In the genomic region with DNA sequence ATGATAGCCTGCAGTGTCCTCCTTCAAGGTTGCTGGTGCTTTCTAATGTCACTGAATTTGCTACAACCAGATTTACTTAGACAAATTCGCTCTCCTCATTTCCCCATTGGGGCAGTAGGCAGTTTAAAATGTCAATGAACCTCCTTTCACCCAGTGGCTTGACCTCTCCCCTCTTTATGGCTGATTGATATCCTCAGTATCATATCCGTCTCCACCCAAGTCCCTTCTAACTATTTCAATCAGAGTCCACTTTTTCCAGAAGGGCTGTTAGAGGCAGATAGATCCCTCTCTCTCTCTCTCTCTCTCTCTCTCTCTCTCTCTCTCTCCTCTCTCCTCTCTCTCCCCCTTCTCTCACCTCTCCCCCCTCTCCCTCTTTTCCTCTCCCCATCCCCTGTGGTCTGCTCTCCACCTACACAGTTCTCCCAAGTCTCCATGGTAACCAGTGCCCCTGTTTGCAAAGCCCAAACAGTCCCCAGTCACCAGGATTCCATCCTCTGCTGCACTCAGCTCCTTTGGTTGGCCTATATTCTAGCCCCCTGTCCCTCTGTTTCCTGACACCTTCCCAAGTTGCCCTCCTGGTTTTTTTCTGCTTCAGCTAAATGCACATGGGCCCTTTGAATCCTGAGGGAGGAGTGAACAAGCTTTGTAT, we compare ENCODE assay signal across 17 mouse cellular contexts. TPM values are rescaled to one million over a fixed set of nuclear protein-coding genes. Genes with fewer than 3 reads are reported as not detected.
A peak's percentile ranks its signal among the peaks of the same experiment; 100 is the strongest.
DNase-seq lines count a peak whose midpoint lies in the region; ATAC-seq lines count a peak whose summit lies in the region.
"Had no signal": no experiment of that assay in that cellular context is flagged by ENCODE, and none has a peak within 500 bp of the region (broad histone marks: within the 10 kb centered on the region; RNA-seq: fewer than 3 reads in every experiment).

No protein-coding gene starts in this region.

- 74% methylated on average over 2 of the region's 2 CpGs for WGBS in kidney, embryonic 15.5 days

- H3K4me2 ChIP-seq in kidney, embryonic 15.5 days: no peak overlapping the region
- H3K4me2 ChIP-seq: embryonic facial prominence, embryonic 12.5 days; heart, embryonic 13.5 days; midbrain, embryonic 12.5 days; stomach, embryonic 15.5 days had no signal

- no peak overlapping the region for H3K9ac ChIP-seq in kidney, embryonic 15.5 days
- H3K9ac ChIP-seq: embryonic facial prominence, embryonic 12.5 days; heart, embryonic 13.5 days; midbrain, embryonic 12.5 days; stomach, embryonic 15.5 days had no signal

- no peaks in the 10 kb centered on the region for H3K27me3 ChIP-seq in kidney, embryonic 15.5 days
- H3K27me3 ChIP-seq: embryonic facial prominence, embryonic 12.5 days; heart, embryonic 13.5 days; midbrain, embryonic 12.5 days; stomach, embryonic 15.5 days had no signal

- no peaks in the 10 kb centered on the region for H3K9me3 ChIP-seq in kidney, embryonic 15.5 days (replicated peaks)
- H3K9me3 ChIP-seq: embryonic facial prominence, embryonic 12.5 days; heart, embryonic 13.5 days; midbrain, embryonic 12.5 days; stomach, embryonic 15.5 days had no signal

- H3K27ac ChIP-seq in kidney, embryonic 15.5 days: peak overlapping the region; percentile 54
- H3K27ac ChIP-seq: embryonic facial prominence, embryonic 12.5 days; heart, embryonic 13.5 days; midbrain, embryonic 12.5 days; stomach, embryonic 15.5 days had no signal

- no peaks in the 10 kb centered on the region for H3K36me3 ChIP-seq in kidney, embryonic 15.5 days
- H3K36me3 ChIP-seq: embryonic facial prominence, embryonic 12.5 days; heart, embryonic 13.5 days; midbrain, embryonic 12.5 days; stomach, embryonic 15.5 days had no signal

- H3K4me3 ChIP-seq in kidney, embryonic 15.5 days (replicated peaks): no peak overlapping the region
- H3K4me3 ChIP-seq: embryonic facial prominence, embryonic 12.5 days; heart, embryonic 13.5 days; midbrain, embryonic 12.5 days; stomach, embryonic 15.5 days had no signal

- ATAC-seq in kidney, embryonic 15.5 days (replicated peaks; ENCODE audit: low FRiP score): 0 out of 2 replicates have a peak, but pooled peaks have one; percentile 40

- 0 out of 2 replicates have a peak, but pooled peaks cover 8% of the 10 kb centered on the region for H3K4me1 ChIP-seq in kidney, embryonic 15.5 days
- H3K4me1 ChIP-seq: midbrain, embryonic 12.5 days; stomach, embryonic 15.5 days had no signal

- DNase-seq in embryo, embryonic 10 days (ENCODE audit: low spot score): peak; percentile 17
- DNase-seq in embryo, embryonic 10.5 days (ENCODE audit: low spot score): no peak
- no peak for DNase-seq in kidney, postnatal 10 days
- DNase-seq in retina, postnatal 1 day: peak; percentile 36
- DNase-seq in retina, embryonic 14.5 days (ENCODE audit: low spot score): no peak
- no peak for DNase-seq in layer of hippocampus, adult 8-10 months (ENCODE audit: low spot score in 2 of 2)
- DNase-seq in cerebellum, postnatal 25 days: no peak
- DNase-seq: adrenal gland, postnatal 14 days; cerebellum, adult 9-11 months; layer of hippocampus, adult 9-11 months; thymus, postnatal 25 days had no signal

RNA-seq across cellular contexts. Expression of gene Plpp6, which starts 48.0 kb away (rescaled TPM):
- 9.0 and 9.9 TPM in 2 replicates for polyA plus RNA-seq in kidney, embryonic 15.5 days (2015; fragmentation: Nextera tagmentation; extraction: Ambion mirVana)
- total RNA-seq in layer of hippocampus, adult 8-10 months (2022): 10 to 100 TPM; 50.5 to 57.9 (median 52.1) TPM

RNA-seq across cellular contexts. Expression of gene 4430402I18Rik, which starts 51.9 kb away (rescaled TPM):
- 4.9 and 5.1 TPM in 2 replicates for polyA plus RNA-seq in kidney, embryonic 15.5 days (2015; fragmentation: Nextera tagmentation; extraction: Ambion mirVana)
- 10 to 100 TPM in 1 of 4 experiments, 1 to 10 TPM in 3; 4.8 to 11.1 (median 6.9) TPM for total RNA-seq in layer of hippocampus, adult 8-10 months (2022)
- total RNA-seq: hematopoietic stem cell, adult 5-6 weeks had no signal

Comparison
In these comparisons a context has a peak if more than half of its experiments do, and no peak if none do; other contexts are left out.
1. DNase-seq: peak in embryo, embryonic 10 days (single experiment) and retina, postnatal 1 day (single experiment); none in embryo, embryonic 10.5 days (single experiment), kidney, postnatal 10 days (single experiment), retina, embryonic 14.5 days (single experiment), layer of hippocampus, adult 8-10 months (0 of 2) and cerebellum, postnatal 25 days (0 of 2).